Mouse (Mus musculus) C2C12 (cell line): ENCODE measurements around the gene Mymx.

ENCODE experiments used
- CEBPB ChIP-seq: IDR thresholded peaks from one replicate; pipeline ENCODE4 v1.6.1; 2011; ENCODE audit warnings: low read depth, mild to moderate bottlenecking, control low read depth, moderate library complexity
- CTCF ChIP-seq: IDR thresholded peaks from one replicate; pipeline ENCODE4 v1.5.1; 2011; ENCODE audit not compliant: control insufficient read depth, insufficient read depth, insufficient read length
- MAX ChIP-seq: IDR thresholded peaks from one replicate; pipeline ENCODE4 v1.6.1; 2011; ENCODE audit warnings: mild to moderate bottlenecking, control low read depth
- MYOD1 ChIP-seq: IDR thresholded peaks from one replicate; pipeline ENCODE4 v1.6.1; 2011; ENCODE audit warnings: low read depth; ENCODE audit not compliant: control insufficient read depth, insufficient read length
- MYOG ChIP-seq: IDR thresholded peaks from one replicate; pipeline ENCODE4 v1.6.1; 2011; ENCODE audit not compliant: control insufficient read depth, insufficient read length; ENCODE audit errors: extremely low read depth
- USF1 ChIP-seq: IDR thresholded peaks from one replicate; pipeline ENCODE4 v1.6.1; 2011; ENCODE audit warnings: low read depth, mild to moderate bottlenecking, control low read depth, moderate library complexity

GRCm38 (mm10) chr17:45590410-45590809, 11.5 kb downstream of the Mymx start:
- TF ChIP-seq CTCF: no peak
- no peak for TF ChIP-seq MYOD1
- no peak for TF ChIP-seq USF1
- TF ChIP-seq MAX: no peak
- no peak for TF ChIP-seq MYOG
- no peak for TF ChIP-seq CEBPB
